Mouse (Mus musculus): Measurements from ENCODE around the gene Tmod2. TPM values are rescaled to one million over a fixed set of nuclear protein-coding genes. Genes with fewer than 3 reads are reported as not detected.

The Tmod2 gene
- polyA plus RNA-seq, 1 experiment from 2014 or later, result 339 TPM

GRCm38 (mm10) chr9:75609505-75609904 lies 1.6 kb downstream of the Tmod2 start:
- 13% methylated on average over 1 of the region's 1 CpGs for WGBS
- H3K4me3 ChIP-seq (ENCODE audit: low read length), result peak overlapping the region; percentile 85
- no peaks in the 10 kb centered on the region for H3K9me3 ChIP-seq (ENCODE audit: control insufficient read depth, low read length)
- no peaks in the 10 kb centered on the region for H3K27me3 ChIP-seq (replicated peaks; ENCODE audit: control insufficient read depth, insufficient read depth, low read length)
- H3K36me3 ChIP-seq (ENCODE audit: control insufficient read depth, insufficient read depth, low read length), result peaks cover 3% of the 10 kb centered on the region; the same call in 1 of the 2 replicates
- ATAC-seq, result peak; percentile 28; the same call in 1 of the 2 replicates
- peak overlapping the region; percentile 63 for H3K4me2 ChIP-seq (ENCODE audit: low read length)
- peaks cover 12% of the 10 kb centered on the region for H3K4me1 ChIP-seq (ENCODE audit: control insufficient read depth, insufficient read depth, low read depth, low read length)
- H3K9ac ChIP-seq (ENCODE audit: low read depth, low read length), result peak overlapping the region; percentile 93
- H3K27ac ChIP-seq (ENCODE audit: low read depth, low read length), result peak overlapping the region; percentile 87

- Histone ChIP-seq H3K9ac (ENCODE audit: low read depth, low read length) (no peak overlapping the region), H3K4me3 (ENCODE audit: low read length) (no peak overlapping the region), H3K4me1 (ENCODE audit: control insufficient read depth, insufficient read depth, low read depth, low read length) (peaks cover 12% of the 10 kb centered on the region), H3K36me3 (ENCODE audit: control insufficient read depth, insufficient read depth, low read length) (peaks cover 6% of the 10 kb centered on the region; the same call in 1 of the 2 replicates), H3K9me3 (ENCODE audit: control insufficient read depth, low read length) (no peaks in the 10 kb centered on the region), H3K27ac (ENCODE audit: low read depth, low read length) (no peak overlapping the region), H3K27me3 (replicated peaks; ENCODE audit: control insufficient read depth, insufficient read depth, low read length) (no peaks in the 10 kb centered on the region), H3K4me2 (ENCODE audit: low read length) (no peak overlapping the region)
- ATAC-seq, result no peak
- WGBS, result 88% methylated on average over 4 of the region's 4 CpGs
These were observed 3.6 kb downstream of the Tmod2 start for GRCm38 (mm10) chr9:75607496-75607895.

- no peak overlapping the region for H3K27ac ChIP-seq (ENCODE audit: low read depth, low read length)
- WGBS, result 54% methylated on average over 12 of the region's 12 CpGs
- H3K9me3 ChIP-seq (ENCODE audit: control insufficient read depth, low read length), result no peaks in the 10 kb centered on the region
- no peaks in the 10 kb centered on the region for H3K27me3 ChIP-seq (replicated peaks; ENCODE audit: control insufficient read depth, insufficient read depth, low read length)
- H3K36me3 ChIP-seq (ENCODE audit: control insufficient read depth, insufficient read depth, low read length), result peaks cover 6% of the 10 kb centered on the region; the same call in 1 of the 2 replicates
- ATAC-seq, result no peak
- H3K4me1 ChIP-seq (ENCODE audit: control insufficient read depth, insufficient read depth, low read depth, low read length), result peaks cover 19% of the 10 kb centered on the region
- H3K9ac ChIP-seq (ENCODE audit: low read depth, low read length), result no peak overlapping the region
- no peak overlapping the region for H3K4me3 ChIP-seq (ENCODE audit: low read length)
- H3K4me2 ChIP-seq (ENCODE audit: low read length), result no peak overlapping the region
These were observed 9.6 kb downstream of the Tmod2 start for GRCm38 (mm10) chr9:75601510-75601909.

- H3K4me1 ChIP-seq (ENCODE audit: control insufficient read depth, insufficient read depth, low read depth, low read length), result peaks cover 19% of the 10 kb centered on the region
- ATAC-seq, result peak; percentile 55
- no peaks in the 10 kb centered on the region for H3K9me3 ChIP-seq (ENCODE audit: control insufficient read depth, low read length)
- peaks cover 6% of the 10 kb centered on the region; the same call in 1 of the 2 replicates for H3K36me3 ChIP-seq (ENCODE audit: control insufficient read depth, insufficient read depth, low read length)
- H3K27ac ChIP-seq (ENCODE audit: low read depth, low read length), result peak overlapping the region; percentile 32; the same call in 1 of the 2 replicates
- H3K27me3 ChIP-seq (replicated peaks; ENCODE audit: control insufficient read depth, insufficient read depth, low read length), result no peaks in the 10 kb centered on the region
- H3K4me2 ChIP-seq (ENCODE audit: low read length), result no peak overlapping the region
- H3K4me3 ChIP-seq (ENCODE audit: low read length), result no peak overlapping the region
- 52% methylated on average over 7 of the region's 7 CpGs for WGBS
- no peak overlapping the region for H3K9ac ChIP-seq (ENCODE audit: low read depth, low read length)
These were observed 10.8 kb downstream of the Tmod2 start for GRCm38 (mm10) chr9:75600166-75600934.

GRCm38 (mm10) chr9:75599191-75599841 lies 11.8 kb downstream of the Tmod2 start:
- Histone ChIP-seq H3K4me3 (ENCODE audit: low read length) (no peak overlapping the region), H3K27ac (ENCODE audit: low read depth, low read length) (peak overlapping the region; percentile 41; the same call in 1 of the 2 replicates), H3K9me3 (ENCODE audit: control insufficient read depth, low read length) (no peaks in the 10 kb centered on the region), H3K9ac (ENCODE audit: low read depth, low read length) (no peak overlapping the region), H3K27me3 (replicated peaks; ENCODE audit: control insufficient read depth, insufficient read depth, low read length) (no peaks in the 10 kb centered on the region), H3K36me3 (ENCODE audit: control insufficient read depth, insufficient read depth, low read length) (peaks cover 6% of the 10 kb centered on the region), H3K4me1 (ENCODE audit: control insufficient read depth, insufficient read depth, low read depth, low read length) (peaks cover 19% of the 10 kb centered on the region), H3K4me2 (ENCODE audit: low read length) (peak overlapping the region; percentile 10; the same call in 1 of the 2 replicates)
- WGBS, result 22% methylated on average over 5 of the region's 5 CpGs
- peak; percentile 92 for ATAC-seq

GRCm38 (mm10) chr9:75597596-75597995 lies 13.5 kb downstream of the Tmod2 start:
- no peak overlapping the region for H3K4me2 ChIP-seq (ENCODE audit: low read length)
- no peak overlapping the region for H3K27ac ChIP-seq (ENCODE audit: low read depth, low read length)
- peaks cover 15% of the 10 kb centered on the region for H3K36me3 ChIP-seq (ENCODE audit: control insufficient read depth, insufficient read depth, low read length)
- H3K9me3 ChIP-seq (ENCODE audit: control insufficient read depth, low read length), result no peaks in the 10 kb centered on the region
- no peak overlapping the region for H3K4me3 ChIP-seq (ENCODE audit: low read length)
- H3K9ac ChIP-seq (ENCODE audit: low read depth, low read length), result no peak overlapping the region
- ATAC-seq, result no peak
- no peaks in the 10 kb centered on the region for H3K27me3 ChIP-seq (replicated peaks; ENCODE audit: control insufficient read depth, insufficient read depth, low read length)
- H3K4me1 ChIP-seq (ENCODE audit: control insufficient read depth, insufficient read depth, low read depth, low read length), result peaks cover 19% of the 10 kb centered on the region
- 77% methylated on average over 4 of the region's 4 CpGs for WGBS

- peaks cover 19% of the 10 kb centered on the region for H3K36me3 ChIP-seq (ENCODE audit: control insufficient read depth, insufficient read depth, low read length)
- no peaks in the 10 kb centered on the region for H3K9me3 ChIP-seq (ENCODE audit: control insufficient read depth, low read length)
- no peak overlapping the region for H3K4me2 ChIP-seq (ENCODE audit: low read length)
- H3K27me3 ChIP-seq (replicated peaks; ENCODE audit: control insufficient read depth, insufficient read depth, low read length), result no peaks in the 10 kb centered on the region
- no peak for ATAC-seq
- H3K27ac ChIP-seq (ENCODE audit: low read depth, low read length), result no peak overlapping the region
- peaks cover 19% of the 10 kb centered on the region for H3K4me1 ChIP-seq (ENCODE audit: control insufficient read depth, insufficient read depth, low read depth, low read length)
- H3K4me3 ChIP-seq (ENCODE audit: low read length), result no peak overlapping the region
- no peak overlapping the region for H3K9ac ChIP-seq (ENCODE audit: low read depth, low read length)
- WGBS, result 89% methylated on average over 13 of the region's 13 CpGs
These were observed 14.1 kb downstream of the Tmod2 start for GRCm38 (mm10) chr9:75597036-75597435.

- Histone ChIP-seq H3K4me1 (ENCODE audit: control insufficient read depth, insufficient read depth, low read depth, low read length) (no peaks in the 10 kb centered on the region), H3K9ac (ENCODE audit: low read depth, low read length) (no peak overlapping the region), H3K36me3 (ENCODE audit: control insufficient read depth, insufficient read depth, low read length) (peaks cover 36% of the 10 kb centered on the region), H3K27ac (ENCODE audit: low read depth, low read length) (no peak overlapping the region), H3K9me3 (ENCODE audit: control insufficient read depth, low read length) (no peaks in the 10 kb centered on the region), H3K27me3 (replicated peaks; ENCODE audit: control insufficient read depth, insufficient read depth, low read length) (no peaks in the 10 kb centered on the region), H3K4me2 (ENCODE audit: low read length) (no peak overlapping the region), H3K4me3 (ENCODE audit: low read length) (no peak overlapping the region)
- ATAC-seq, result peak; percentile 49; the same call in 1 of the 2 replicates
- WGBS, result 79% methylated on average over 5 of the region's 5 CpGs
These were observed 17.6 kb downstream of the Tmod2 start for GRCm38 (mm10) chr9:75593481-75593880.
